Mouse (Mus musculus): ENCODE measurements at regions not wholly inside any gene's neighbourhood (a gene's known extent, or its start where the extent isn't known, plus 50 kb on each side); places are given as distances from the start of the nearest gene placed in this dataset.

- TF ChIP-seq CTCF (IDR thresholded peaks at IDR 0.05; ENCODE audit: low read depth, low read length) (no peak), GATA1 (IDR thresholded peaks at IDR 0.05; ENCODE audit: borderline replicate concordance, low read length) (no peak)
These were observed 59.0 kb upstream of the Adam6b start for GRCm38 (mm10) chr12:113430340-113430739.

Measured in G1E (cell line).